ENCODE assay signal across 20 mouse cellular contexts in genomic region chr4:95023350-95023953, GRCm38 (mm10). TPM values are rescaled to one million over a fixed set of nuclear protein-coding genes. Genes with fewer than 3 reads are reported as not detected.
DNase-seq lines count a peak whose midpoint lies in the region; ATAC-seq and TF ChIP-seq lines count a peak whose summit lies in the region.
"Had no signal": no experiment of that assay in that cellular context is flagged by ENCODE, and none has a peak within 500 bp of the region (broad histone marks: within the 10 kb centered on the region; RNA-seq: fewer than 3 reads in every experiment).

No protein-coding gene starts in this region.

- TF ChIP-seq CTCF in forebrain, postnatal 0 days (IDR thresholded peaks at IDR 0.05; ENCODE audit: low read depth) = no peak
- TF ChIP-seq CTCF in layer of hippocampus, adult 2 months (conservative IDR thresholded peaks at IDR 0.05) = no peak

- no peaks in the 10 kb centered on the region for H3K4me1 ChIP-seq in forebrain, postnatal 0 days (ENCODE audit: insufficient read depth)
- no peaks in the 10 kb centered on the region for H3K4me1 ChIP-seq in forebrain, embryonic 13.5 days
- H3K4me1 ChIP-seq in neural tube, embryonic 15.5 days = 0 out of 2 replicates have a peak, but pooled peaks cover 3% of the 10 kb centered on the region
- H3K4me1 ChIP-seq: embryonic facial prominence, embryonic 10.5 days had no signal

- peak; percentile 11 for DNase-seq in forebrain, postnatal 0 days
- DNase-seq in layer of hippocampus, adult 9-11 months = peak; percentile 30
- DNase-seq in layer of hippocampus, adult 2 months (ENCODE audit: low spot score in 2 of 2) = no peak
- DNase-seq in neural tube, embryonic 10.5 days (ENCODE audit: extremely low spot score, low spot score) = no peak
- DNase-seq in right cerebral cortex, postnatal 4 days = peak; percentile 20
- DNase-seq: adrenal gland, adult 2 months; cerebellum, adult 9-11 months; gastrocnemius, postnatal 36 days; kidney, adult 2 months; thymus, adult 18-20 months; thymus, postnatal 36 days had no signal

- H3K9me3 ChIP-seq in forebrain, postnatal 0 days (ENCODE audit: low read length) = no peaks in the 10 kb centered on the region
- H3K9me3 ChIP-seq in forebrain, embryonic 13.5 days (replicated peaks) = no peaks in the 10 kb centered on the region
- H3K9me3 ChIP-seq in neural tube, embryonic 15.5 days (replicated peaks) = no peaks in the 10 kb centered on the region
- H3K9me3 ChIP-seq: embryonic facial prominence, embryonic 10.5 days; midbrain, embryonic 15.5 days; stomach, embryonic 15.5 days had no signal

- no peaks in the 10 kb centered on the region for H3K36me3 ChIP-seq in forebrain, postnatal 0 days (ENCODE audit: insufficient read depth)
- no peaks in the 10 kb centered on the region for H3K36me3 ChIP-seq in forebrain, embryonic 13.5 days (ENCODE audit: poor library complexity, severe bottlenecking)
- no peaks in the 10 kb centered on the region for H3K36me3 ChIP-seq in neural tube, embryonic 15.5 days
- H3K36me3 ChIP-seq: embryonic facial prominence, embryonic 10.5 days; midbrain, embryonic 15.5 days; stomach, embryonic 15.5 days had no signal

- H3K27me3 ChIP-seq in forebrain, postnatal 0 days (ENCODE audit: insufficient read depth, low read length) = no peaks in the 10 kb centered on the region
- H3K27me3 ChIP-seq in forebrain, embryonic 13.5 days = 0 out of 2 replicates have a peak, but pooled peaks cover 5% of the 10 kb centered on the region
- H3K27me3 ChIP-seq in neural tube, embryonic 15.5 days (replicated peaks) = no peaks in the 10 kb centered on the region
- H3K27me3 ChIP-seq: midbrain, embryonic 15.5 days; stomach, embryonic 15.5 days had no signal

- WGBS in forebrain, postnatal 0 days = 64% methylated on average over 12 of the region's 12 CpGs
- 86% methylated on average over 12 of the region's 12 CpGs for WGBS in forebrain, embryonic 13.5 days
- WGBS in neural tube, embryonic 15.5 days = 74% methylated on average over 12 of the region's 12 CpGs

- H3K27ac ChIP-seq in forebrain, postnatal 0 days (ENCODE audit: low read depth, low read length) = no peak overlapping the region
- H3K27ac ChIP-seq in forebrain, embryonic 13.5 days = no peak overlapping the region
- no peak overlapping the region for H3K27ac ChIP-seq in layer of hippocampus, adult 2 months
- no peak overlapping the region for H3K27ac ChIP-seq in neural tube, embryonic 15.5 days (replicated peaks)
- H3K27ac ChIP-seq: embryonic facial prominence, embryonic 10.5 days; kidney, postnatal 0 days; midbrain, embryonic 15.5 days; stomach, embryonic 15.5 days had no signal

- H3K4me2 ChIP-seq in forebrain, postnatal 0 days (ENCODE audit: low read depth) = no peak overlapping the region
- no peak overlapping the region for H3K4me2 ChIP-seq in forebrain, embryonic 13.5 days
- no peak overlapping the region for H3K4me2 ChIP-seq in neural tube, embryonic 15.5 days
- H3K4me2 ChIP-seq: midbrain, embryonic 15.5 days; stomach, embryonic 15.5 days had no signal

- H3K4me3 ChIP-seq in forebrain, postnatal 0 days (ENCODE audit: low read depth, low read length) = no peak overlapping the region
- no peak overlapping the region for H3K4me3 ChIP-seq in forebrain, embryonic 13.5 days
- no peak overlapping the region for H3K4me3 ChIP-seq in layer of hippocampus, adult 2 months
- H3K4me3 ChIP-seq in neural tube, embryonic 15.5 days (replicated peaks) = no peak overlapping the region
- H3K4me3 ChIP-seq: embryonic facial prominence, embryonic 10.5 days; midbrain, embryonic 15.5 days; myocyte; stomach, embryonic 15.5 days had no signal

- H3K9ac ChIP-seq in forebrain, postnatal 0 days = no peak overlapping the region
- no peak overlapping the region for H3K9ac ChIP-seq in forebrain, embryonic 13.5 days
- no peak overlapping the region for H3K9ac ChIP-seq in neural tube, embryonic 15.5 days (replicated peaks)
- H3K9ac ChIP-seq: midbrain, embryonic 15.5 days; stomach, embryonic 15.5 days had no signal

- peak; percentile 63 for ATAC-seq in forebrain, postnatal 0 days
- ATAC-seq in forebrain, embryonic 13.5 days = no peak
- ATAC-seq in neural tube, embryonic 15.5 days (ENCODE audit: low FRiP score) = peak; percentile 64
- no peak for ATAC-seq in activated CD4-positive, CD25-positive, alpha-beta regulatory T cell, adult 4 months
- ATAC-seq: CD4-positive, CD25-positive, alpha-beta regulatory T cell, adult 4 months; midbrain, embryonic 15.5 days had no signal

RNA-seq across cellular contexts. Expression of gene Jun, which starts 28.6 kb away (rescaled TPM):
- total RNA-seq in forebrain, postnatal 0 days (2014; rRNA removed) = 39.3 and 42.9 TPM in 2 replicates
- polyA plus RNA-seq in forebrain, postnatal 0 days (2015; fragmentation: Nextera tagmentation; extraction: Ambion mirVana) = 47.0 and 50.1 TPM in 2 replicates
- 87.2 and 97.6 TPM in 2 replicates for polyA plus RNA-seq in forebrain, embryonic 13.5 days (2015; fragmentation: Nextera tagmentation; extraction: Ambion mirVana)
- total RNA-seq in layer of hippocampus, adult 2 months (2021) = 100 to 1,000 TPM in 1 of 2 experiments, 10 to 100 TPM in 1; 98.7 to 101 TPM
- polyA plus RNA-seq in neural tube, embryonic 15.5 days (2015; fragmentation: Nextera tagmentation; extraction: Ambion mirVana) = 73.8 and 75.5 TPM in 2 replicates
- polyA plus RNA-seq in activated CD4-positive, CD25-positive, alpha-beta regulatory T cell, adult 4 months (2017; shearing (Covaris generic)) = 10 to 100 TPM in 1 of 2 experiments, 1 to 10 TPM in 1; 7.2 to 16.4 TPM

RNA-seq across cellular contexts. Expression of gene Mysm1, which starts 44.6 kb away (rescaled TPM):
- total RNA-seq in forebrain, postnatal 0 days (2014; rRNA removed) = 24.3 and 31.3 TPM in 2 replicates
- 13.3 and 21.3 TPM in 2 replicates for polyA plus RNA-seq in forebrain, postnatal 0 days (2015; fragmentation: Nextera tagmentation; extraction: Ambion mirVana)
- 31.9 and 32.7 TPM in 2 replicates for polyA plus RNA-seq in forebrain, embryonic 13.5 days (2015; fragmentation: Nextera tagmentation; extraction: Ambion mirVana)
- 10 to 100 TPM; 33.9 to 37.7 TPM for total RNA-seq in layer of hippocampus, adult 2 months (2021)
- 24.4 and 25.5 TPM in 2 replicates for polyA plus RNA-seq in neural tube, embryonic 15.5 days (2015; fragmentation: Nextera tagmentation; extraction: Ambion mirVana)
- polyA plus RNA-seq in activated CD4-positive, CD25-positive, alpha-beta regulatory T cell, adult 4 months (2017; shearing (Covaris generic)) = 10 to 100 TPM; 89.2 to 94.0 TPM

Comparison
In these comparisons a context has a peak if more than half of its experiments do, and no peak if none do; other contexts are left out.
1. ATAC-seq: peak in forebrain, postnatal 0 days (single experiment) and neural tube, embryonic 15.5 days (single experiment); none in forebrain, embryonic 13.5 days (single experiment) and activated CD4-positive, CD25-positive, alpha-beta regulatory T cell, adult 4 months (single experiment).
2. DNase-seq: peak in forebrain, postnatal 0 days (single experiment), layer of hippocampus, adult 9-11 months (single experiment) and right cerebral cortex, postnatal 4 days (single experiment); none in layer of hippocampus, adult 2 months (0 of 2) and neural tube, embryonic 10.5 days (single experiment).